In the genomic region with DNA sequence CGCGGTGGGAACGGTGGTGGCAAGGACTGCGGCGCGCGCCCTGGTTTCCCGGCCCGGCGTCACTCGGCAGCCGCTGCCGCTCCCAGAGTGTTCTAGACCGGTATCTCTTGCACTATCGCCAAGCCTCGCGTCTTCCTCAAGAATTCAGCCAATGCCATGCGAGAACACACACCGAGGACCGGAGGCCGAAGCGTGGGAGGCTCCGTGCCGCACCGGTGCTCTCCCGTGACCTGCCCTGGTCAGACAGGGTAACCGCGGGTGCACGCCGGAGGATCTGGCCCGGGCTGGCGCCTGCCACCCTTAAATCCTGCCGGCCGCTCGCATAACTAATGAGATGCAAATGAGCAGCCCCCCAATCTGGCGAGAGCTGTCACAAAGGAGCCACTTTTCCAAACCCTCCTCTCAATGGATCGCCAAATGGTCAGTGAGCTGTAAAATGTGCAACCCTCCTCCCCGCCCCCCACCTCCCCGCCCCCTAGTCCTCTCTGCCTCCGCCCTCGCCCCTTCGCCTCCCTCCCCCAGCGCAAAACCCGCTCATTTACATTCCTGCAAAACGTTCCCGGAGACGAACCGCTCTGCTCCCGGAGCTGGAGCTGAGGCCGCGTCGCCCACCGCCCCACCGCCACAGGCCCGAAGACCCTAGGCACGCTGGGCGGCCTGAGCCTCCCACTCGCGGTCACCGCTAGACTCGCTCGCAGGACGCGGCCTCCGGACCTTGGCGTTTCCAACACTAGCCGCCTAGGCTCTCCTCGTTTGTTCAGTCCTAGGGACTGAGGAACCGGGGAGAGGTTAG, we compare ENCODE assay signal across 8 mouse cellular contexts. TPM values are rescaled to one million over a fixed set of nuclear protein-coding genes. Genes with fewer than 3 reads are reported as not detected.
DNase-seq lines count a peak whose midpoint lies in the region; ATAC-seq lines count a peak whose summit lies in the region.

No protein-coding gene starts in this region.

- H3K36me3 ChIP-seq in erythroblast, embryonic 14.5 days (ENCODE audit: control insufficient read depth) = no peaks in the 10 kb centered on the region

- intact Hi-C loops in gastrocnemius, postnatal 36 days (cut with DNase I) = no loop called here
- intact Hi-C loops in left cerebral cortex, postnatal 4 days (cut with DNase I) = loop anchor here (10.0 kb wide), 1 partner anchor 171 kb away; no protein-coding TSS in a partner anchor

- H3K27me3 ChIP-seq in erythroblast, embryonic 14.5 days (ENCODE audit: control insufficient read depth) = peaks cover 85% of the 10 kb centered on the region

- no peaks in the 10 kb centered on the region; the same call in 1 of the 2 replicates for H3K9me3 ChIP-seq in erythroblast, embryonic 14.5 days (ENCODE audit: control insufficient read depth, low read length)

- H3K4me3 ChIP-seq in erythroblast, embryonic 14.5 days (replicated peaks) = peak overlapping the region; percentile 50

- peaks cover 4% of the 10 kb centered on the region for H3K4me1 ChIP-seq in erythroblast, embryonic 14.5 days (ENCODE audit: control insufficient read depth)

- peak; percentile 38 to 41 for DNase-seq in cerebellum, postnatal 36 days
- DNase-seq in gastrocnemius, postnatal 36 days = peak; percentile 39 to 62
- DNase-seq in left cerebral cortex, postnatal 4 days = peak; percentile 72
- DNase-seq in right cerebral cortex, postnatal 4 days = peak; percentile 69

- ATAC-seq in erythroblast, adult 5-6 weeks (replicated peaks; ENCODE audit: low FRiP score, poor library complexity, severe bottlenecking) = no peak
- peak; percentile 25 for ATAC-seq in inflammation-experienced regulatory T-cells, adult 6 months
- ATAC-seq in megakaryocyte-erythroid progenitor cell, adult 5-6 weeks (replicated peaks; ENCODE audit: low FRiP score, low TSS enrichment, poor library complexity, severe bottlenecking) = peak; percentile 56

RNA-seq across cellular contexts. Expression of a gene that starts 0.8 kb away (rescaled TPM):
- polyA plus RNA-seq in erythroblast, embryonic 14.5 days (2012) = 0.01 TPM in 1 of 2 replicates, not detected in the other
- total RNA-seq in erythroblast, adult 5-6 weeks (2015; ENCODE audit: low replicate concordance) = not detected in 2 replicates
- not detected in 2 replicates for total RNA-seq in erythroblast, adult 5-6 weeks (2017; ENCODE audit: low replicate concordance)
- 1 to 10 TPM; 3.2 to 3.4 TPM for total RNA-seq in gastrocnemius, postnatal 36 days (2021)
- under 1 TPM in 1 of 3 experiments, not detected in 2; 0.35 TPM for polyA plus RNA-seq in inflammation-experienced regulatory T-cells, adult 6 months (2017; shearing (Covaris generic))
- 10 to 100 TPM; 18.9 to 20.8 TPM for total RNA-seq in left cerebral cortex, postnatal 4 days (2021)
- not detected in 2 replicates for total RNA-seq in megakaryocyte-erythroid progenitor cell, adult 5-6 weeks (2014; fragmentation: Nextera tagmentation)
- total RNA-seq in megakaryocyte-erythroid progenitor cell, adult 5-6 weeks (2017) = 0.28 and 1.0 TPM in 2 replicates

RNA-seq across cellular contexts. Expression of a gene that starts 20.1 kb away (rescaled TPM):
- 0.04 and 0.08 TPM in 2 replicates for polyA plus RNA-seq in erythroblast, embryonic 14.5 days (2012)
- 3.3 TPM in 2 replicates for total RNA-seq in erythroblast, adult 5-6 weeks (2015; ENCODE audit: low replicate concordance)
- 2.1 and 3.3 TPM in 2 replicates for total RNA-seq in erythroblast, adult 5-6 weeks (2017; ENCODE audit: low replicate concordance)
- 1 to 10 TPM; 7.8 to 9.9 TPM for total RNA-seq in gastrocnemius, postnatal 36 days (2021)
- polyA plus RNA-seq in inflammation-experienced regulatory T-cells, adult 6 months (2017; shearing (Covaris generic)) = 10 to 100 TPM; 23.8 to 39.8 (median 32.7) TPM
- 10 to 100 TPM; 39.8 to 40.4 TPM for total RNA-seq in left cerebral cortex, postnatal 4 days (2021)
- total RNA-seq in megakaryocyte-erythroid progenitor cell, adult 5-6 weeks (2014; fragmentation: Nextera tagmentation) = 8.0 and 11.9 TPM in 2 replicates
- 9.8 and 11.0 TPM in 2 replicates for total RNA-seq in megakaryocyte-erythroid progenitor cell, adult 5-6 weeks (2017)

Comparison
In these comparisons a context has a peak if more than half of its experiments do, and no peak if none do; other contexts are left out.
1. RNA of a gene that starts 0.8 kb away (total RNA-seq): 18.9 to 20.8 TPM in left cerebral cortex, postnatal 4 days; 3.2 to 3.4 TPM in gastrocnemius, postnatal 36 days, 0.28 to 1.0 TPM in megakaryocyte-erythroid progenitor cell, adult 5-6 weeks and not detected in erythroblast, adult 5-6 weeks; every median in the first group is over 4 times any median in the second.
2. Peak in every context shown above with its lines, with median percentiles within 50 percentile points of each other: DNase-seq.